Mouse (Mus musculus) midbrain, postnatal 0 days (tissue): ENCODE results near the gene Lrmda. TPM values are rescaled to one million over a fixed set of nuclear protein-coding genes. Genes with fewer than 3 reads are reported as not detected.

Experiments
- ATAC-seq: fragments of 200-750 bp; cut with Nextera tagmentation; 2 replicates; pipeline ENCODE4 v1.8.0; 2017; ENCODE audit warnings: moderate number of reproducible peaks, mild to moderate bottlenecking, moderate TSS enrichment, moderate library complexity; ENCODE audit not compliant: low FRiP score
- DNase-seq: peaks from one replicate; pipeline ENCODE4 v3.0.0-alpha.2; 2015; ENCODE audit warnings: low spot score
- H3K27ac ChIP-seq: fragments of 300-500 bp; sonication (generic); 2 replicates; pipeline ENCODE4 v1.5.1; 2014; ENCODE audit warnings: low read depth, mild to moderate bottlenecking, low read length, mixed read lengths
- H3K27me3 ChIP-seq: fragments of 300-500 bp; sonication (generic); 2 replicates; pipeline ENCODE4 v1.6.1; 2014; ENCODE audit warnings: low read length, control low read depth, mixed read lengths; ENCODE audit not compliant: insufficient read depth
- H3K36me3 ChIP-seq: fragments of 300-500 bp; sonication (generic); 2 replicates; pipeline ENCODE4 v1.6.1; 2014; ENCODE audit warnings: low read length, control low read depth, mixed read lengths; ENCODE audit not compliant: insufficient read depth
- H3K4me1 ChIP-seq: fragments of 300-500 bp; sonication (generic); 2 replicates; pipeline ENCODE4 v1.6.1; 2014; ENCODE audit warnings: mild to moderate bottlenecking, control low read depth, antibody characterized with exemption, low read length, mixed read lengths; ENCODE audit not compliant: insufficient read depth
- H3K4me2 ChIP-seq: fragments of 300-500 bp; sonication (generic); 2 replicates; pipeline ENCODE4 v1.6.1; 2014; ENCODE audit warnings: low read depth, mild to moderate bottlenecking, low read length, mixed read lengths; ENCODE audit not compliant: poor library complexity, severe bottlenecking
- H3K4me3 ChIP-seq: fragments of 300-500 bp; sonication (generic); 2 replicates; pipeline ENCODE4 v1.5.1; 2014; ENCODE audit warnings: low read depth, mild to moderate bottlenecking, low read length, moderate library complexity
- H3K9ac ChIP-seq: fragments of 300-500 bp; sonication (generic); replicated peaks from 2 replicates; pipeline ENCODE4 v1.6.1; 2014; ENCODE audit warnings: mild to moderate bottlenecking, low read length, moderate library complexity, mixed read lengths; ENCODE audit not compliant: poor library complexity, severe bottlenecking
- H3K9me3 ChIP-seq: fragments of 300-500 bp; sonication (generic); 2 replicates; pipeline ENCODE4 v1.6.1; 2016; ENCODE audit warnings: low read length, control low read depth
- CTCF ChIP-seq: IDR thresholded peaks from 2 replicates; pipeline ENCODE4 v1.5.1; 2016; ENCODE audit warnings: antibody characterized with exemption, mild to moderate bottlenecking
- WGBS: fragments of 180-500 bp; shearing (Covaris S2); extraction: QIAGEN DNeasy Blood & Tissue Kit; methylation state at CpG from one replicate; pipeline ENCODE4 v1.1.7; 2014; 5-methylcytosine and 5-hydroxymethylcytosine counted together
- polyA plus RNA-seq: library from polyadenylated mRNA; unstranded; fragments of >200 nt; fragmentation: Nextera tagmentation; extraction: Ambion mirVana; gene quantifications from 2 replicates; pipeline ENCODE4 v1.2.1, GENCODE M21; 2015
- total RNA-seq: library from RNA; depleted of rRNA; stranded (reverse); fragments of >200 nt; gene quantifications from 2 replicates; pipeline ENCODE4 v1.2.3, GENCODE M21; 2014

Gene Lrmda
- total and polyA plus RNA-seq, 2 experiments from 2014 or later = 0.35 TPM; not detected in 1

DNA sequence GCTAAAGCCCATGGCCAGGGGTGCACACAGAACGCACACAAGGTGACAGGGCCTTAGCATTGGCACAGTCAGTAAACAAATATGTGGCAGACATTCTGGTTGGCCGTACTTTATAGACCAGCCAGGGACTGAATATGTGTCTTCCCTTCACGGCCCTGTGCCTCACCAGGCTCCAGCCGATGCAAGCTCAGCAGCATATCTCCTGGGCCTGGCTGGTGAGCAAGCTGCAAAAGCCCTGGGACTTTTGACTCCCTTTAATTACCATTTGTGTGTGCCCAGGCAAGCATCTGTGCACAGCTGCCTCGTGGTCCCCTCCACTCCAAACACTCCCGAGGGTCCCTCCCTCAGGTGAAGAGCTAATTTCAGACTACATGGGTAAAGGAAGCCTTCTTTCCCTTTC, 556.9 kb downstream of the Lrmda start:
- no peak for TF ChIP-seq CTCF
- Histone ChIP-seq H3K4me3 (no peak overlapping the region), H3K4me1 (no peaks in the 10 kb centered on the region), H3K27me3 (peaks cover 3% of the 10 kb centered on the region; the same call in 1 of the 2 replicates), H3K9ac (peak overlapping the region; percentile 29; the same call in 1 of the 2 replicates), H3K9me3 (no peaks in the 10 kb centered on the region), H3K4me2 (no peak overlapping the region), H3K27ac (no peak overlapping the region), H3K36me3 (no peaks in the 10 kb centered on the region)
- WGBS = 45% methylated on average over 6 of the region's 6 CpGs
- DNase-seq (no peak), ATAC-seq (no peak)

- ATAC-seq (no peak), DNase-seq (peak; percentile 40)
- H3K9ac ChIP-seq = no peak overlapping the region
- H3K27me3 ChIP-seq = peaks cover 3% of the 10 kb centered on the region; the same call in 1 of the 2 replicates
- peak overlapping the region; percentile 36 for H3K4me2 ChIP-seq
- TF ChIP-seq CTCF = no peak
- H3K4me1 ChIP-seq = no peaks in the 10 kb centered on the region
- no peaks in the 10 kb centered on the region for H3K36me3 ChIP-seq
- H3K27ac ChIP-seq = peak overlapping the region; percentile 26; the same call in 1 of the 2 replicates
- H3K4me3 ChIP-seq = no peak overlapping the region
- 18% methylated on average over 13 of the region's 13 CpGs for WGBS
- no peaks in the 10 kb centered on the region for H3K9me3 ChIP-seq
Observed at GRCm38 (mm10) chr14:22577411-22578037, 558.0 kb downstream of the Lrmda start.

DNA sequence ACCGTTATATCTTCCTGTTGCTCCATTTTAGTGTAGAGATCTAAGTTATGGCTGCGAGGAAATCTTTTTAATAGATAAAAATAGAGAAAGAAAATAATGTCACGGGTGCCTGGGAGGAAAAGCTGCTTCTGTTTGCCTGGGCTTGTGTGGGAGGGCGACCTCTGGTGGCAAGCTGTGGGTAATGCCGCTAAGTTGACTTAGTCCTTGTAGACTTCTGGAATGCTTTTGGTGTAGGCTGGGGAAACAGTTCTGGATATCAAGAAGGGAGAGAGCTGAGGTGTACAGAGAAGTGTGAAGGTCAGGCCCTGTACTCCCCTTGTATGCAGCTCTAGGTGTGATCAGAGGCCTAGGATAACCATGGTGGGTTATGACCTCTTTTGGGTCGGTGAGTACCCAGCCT, 558.7 kb downstream of the Lrmda start:
- peak overlapping the region; percentile 36 for H3K4me2 ChIP-seq
- peak; percentile 99 for TF ChIP-seq CTCF
- H3K9me3 ChIP-seq = no peaks in the 10 kb centered on the region
- ATAC-seq = no peak
- no peak overlapping the region for H3K4me3 ChIP-seq
- DNase-seq = peak; percentile 87
- no peak overlapping the region for H3K9ac ChIP-seq
- peaks cover 3% of the 10 kb centered on the region; the same call in 1 of the 2 replicates for H3K27me3 ChIP-seq
- 17% methylated on average over 6 of the region's 6 CpGs for WGBS
- no peaks in the 10 kb centered on the region for H3K4me1 ChIP-seq
- H3K36me3 ChIP-seq = no peaks in the 10 kb centered on the region
- no peak overlapping the region for H3K27ac ChIP-seq

- 92% methylated on average over 3 of the region's 3 CpGs for WGBS
- ATAC-seq = no peak
- no peaks in the 10 kb centered on the region for H3K9me3 ChIP-seq
Observed at GRCm38 (mm10) chr14:22578986-22579385, 559.5 kb downstream of the Lrmda start.

DNA sequence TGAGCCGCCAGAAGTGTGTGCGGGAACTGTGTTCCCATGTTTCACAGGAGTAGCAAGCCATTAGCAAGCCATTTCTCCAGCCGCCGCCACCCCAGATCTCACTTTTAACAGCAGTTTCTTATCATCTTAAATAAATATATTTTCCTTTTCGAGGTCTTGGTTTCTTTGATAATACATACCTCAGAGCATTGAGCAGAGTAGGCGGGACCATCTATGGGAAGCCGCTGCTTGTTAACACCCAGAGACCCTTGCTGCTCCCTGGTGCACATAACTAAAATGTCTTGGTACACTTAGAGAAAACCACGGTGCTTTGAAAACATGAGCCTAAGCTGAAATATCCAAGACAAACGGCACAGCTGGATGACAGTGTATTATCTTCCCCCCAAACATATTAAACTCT, 562.6 kb downstream of the Lrmda start:
- DNase-seq = no peak
- Histone ChIP-seq H3K4me1 (no peaks in the 10 kb centered on the region), H3K27me3 (peaks cover 3% of the 10 kb centered on the region; the same call in 1 of the 2 replicates), H3K4me3 (no peak overlapping the region), H3K27ac (no peak overlapping the region), H3K9ac (no peak overlapping the region), H3K36me3 (no peaks in the 10 kb centered on the region), H3K9me3 (no peaks in the 10 kb centered on the region), H3K4me2 (no peak overlapping the region)
- 95% methylated on average over 9 of the region's 9 CpGs for WGBS
- TF ChIP-seq CTCF = no peak
- no peak for ATAC-seq

More at GRCm38 (mm10) chr14:22578986-22579385, 559.5 kb downstream of the Lrmda start:
- no peak for DNase-seq
- Histone ChIP-seq H3K36me3 (no peaks in the 10 kb centered on the region), H3K4me1 (no peaks in the 10 kb centered on the region), H3K27me3 (peaks cover 3% of the 10 kb centered on the region; the same call in 1 of the 2 replicates), H3K4me2 (no peak overlapping the region), H3K4me3 (no peak overlapping the region), H3K27ac (no peak overlapping the region), H3K9ac (no peak overlapping the region)
- TF ChIP-seq CTCF = no peak

DNA sequence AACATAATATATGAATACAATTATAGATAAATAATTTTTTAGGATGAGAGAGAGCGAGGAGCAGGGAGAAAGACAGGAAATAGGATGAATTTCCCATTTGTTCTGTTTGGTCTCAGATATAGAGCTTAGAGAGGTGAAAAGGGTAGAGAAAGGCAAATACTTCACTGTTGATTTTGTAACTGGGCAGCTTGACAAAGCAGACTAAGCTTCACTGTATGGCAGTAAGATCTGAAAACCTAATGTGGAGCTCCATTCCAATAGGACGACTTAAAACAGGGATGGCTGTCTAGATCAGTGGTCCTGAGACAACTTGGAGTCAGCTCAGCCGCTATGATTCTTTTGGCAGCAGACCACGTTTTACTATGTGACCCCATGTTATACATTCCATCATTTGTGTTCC, 566.8 kb downstream of the Lrmda start:
- no peaks in the 10 kb centered on the region for H3K4me1 ChIP-seq
- ATAC-seq (no peak), DNase-seq (no peak)
- no peaks in the 10 kb centered on the region for H3K9me3 ChIP-seq
- H3K9ac ChIP-seq = no peak overlapping the region
- TF ChIP-seq CTCF = no peak
- 81% methylated on average over 4 of the region's 4 CpGs for WGBS
- no peaks in the 10 kb centered on the region for H3K36me3 ChIP-seq
- H3K27ac ChIP-seq = no peak overlapping the region
- H3K4me2 ChIP-seq = no peak overlapping the region
- H3K27me3 ChIP-seq = no peaks in the 10 kb centered on the region
- H3K4me3 ChIP-seq = no peak overlapping the region
